Mouse (Mus musculus) ovary, postnatal 36 days (tissue): ENCODE data around the gene 4931428F04Rik.
A peak's percentile ranks its signal among the peaks of the same experiment; 100 is the strongest.

Experiments used
- DNase-seq: peaks from one replicate; pipeline ENCODE4 v3.0.0; 2022; ENCODE audit warnings: low spot score, mixed read lengths

4931428F04Rik gene

GRCm38 (mm10) chr8:105288231-105288630 is 1.4 kb downstream of the 4931428F04Rik start:
- peak; percentile 2 for DNase-seq

- no peak for DNase-seq
These were observed 2.8 kb downstream of the 4931428F04Rik start for GRCm38 (mm10) chr8:105286907-105287306.

GRCm38 (mm10) chr8:105285514-105285913 is 4.2 kb downstream of the 4931428F04Rik start:
- no peak for DNase-seq

- DNase-seq: peak; percentile 55
These were observed 6.6 kb downstream of the 4931428F04Rik start for GRCm38 (mm10) chr8:105283074-105283473.

- no peak for DNase-seq
These were observed 7.4 kb downstream of the 4931428F04Rik start for GRCm38 (mm10) chr8:105282239-105282638.

- no peak for DNase-seq
These were observed 7.8 kb downstream of the 4931428F04Rik start for GRCm38 (mm10) chr8:105281821-105282220.

GRCm38 (mm10) chr8:105280567-105280966 is 9.1 kb downstream of the 4931428F04Rik start:
- no peak for DNase-seq

GRCm38 (mm10) chr8:105278911-105279334 is 10.7 kb downstream of the 4931428F04Rik start:
- DNase-seq: peak; percentile 84

GRCm38 (mm10) chr8:105276292-105277120 is 13.2 kb downstream of the 4931428F04Rik start:
- DNase-seq: peak; percentile 52

- no peak for DNase-seq
These were observed 13.8 kb downstream of the 4931428F04Rik start, which contains the start of gene Nol3 for GRCm38 (mm10) chr8:105275840-105276239. TSS of gene Nol3 (plus strand) at chr8:105276140.

GRCm38 (mm10) chr8:105275387-105275786 is 14.3 kb downstream of the 4931428F04Rik start:
- DNase-seq: no peak

- DNase-seq: no peak
These were observed 18.8 kb downstream of the 4931428F04Rik start for GRCm38 (mm10) chr8:105270916-105271186.

GRCm38 (mm10) chr8:105270101-105270915 is 19.4 kb downstream of the 4931428F04Rik start:
- no peak for DNase-seq

GRCm38 (mm10) chr8:105269461-105269947 is 20.2 kb downstream of the 4931428F04Rik start, which contains the start of gene Hsf4:
TSS of gene Hsf4 (plus strand) at chr8:105269801.
- DNase-seq: peak; percentile 72

- DNase-seq: no peak
These were observed 20.6 kb downstream of the 4931428F04Rik start for GRCm38 (mm10) chr8:105269075-105269458.

GRCm38 (mm10) chr8:105268342-105269074 is 21.2 kb downstream of the 4931428F04Rik start:
- no peak for DNase-seq

- DNase-seq: no peak
These were observed 22.9 kb downstream of the 4931428F04Rik start for GRCm38 (mm10) chr8:105266775-105267174.

GRCm38 (mm10) chr8:105265128-105265527 is 24.5 kb downstream of the 4931428F04Rik start:
- no peak for DNase-seq

- peak; percentile 80 for DNase-seq
These were observed 25.4 kb downstream of the 4931428F04Rik start, which contains the start of the genes Tradd and Fbxl8 for GRCm38 (mm10) chr8:105264024-105264982. TSS of gene Tradd (minus strand) at chr8:105264609. TSS of gene Fbxl8 (plus strand) at chr8:105264648.

- DNase-seq: no peak
These were observed 26.3 kb downstream of the 4931428F04Rik start for GRCm38 (mm10) chr8:105263244-105263912.
